Mouse (Mus musculus): ENCODE results near the gene Kctd12. TPM values are rescaled to one million over a fixed set of nuclear protein-coding genes. Genes with fewer than 3 reads are reported as not detected.

The Kctd12 gene
- polyA plus RNA-seq, 1 experiment from 2014 or later, result 6.7 TPM

GRCm38 (mm10) chr14:102979831-102980230 is 2.6 kb downstream of the Kctd12 start:
- peak overlapping the region; percentile 35 for H3K4me3 ChIP-seq (ENCODE audit: low read length)
- peaks cover 11% of the 10 kb centered on the region; the same call in 1 of the 2 replicates for H3K4me1 ChIP-seq (ENCODE audit: control insufficient read depth, insufficient read depth, low read length)
- H3K36me3 ChIP-seq (ENCODE audit: control insufficient read depth, insufficient read depth), result no peaks in the 10 kb centered on the region
- peak overlapping the region; percentile 50 for H3K4me2 ChIP-seq (ENCODE audit: low read depth, low read length)
- no peaks in the 10 kb centered on the region for H3K27me3 ChIP-seq (ENCODE audit: control insufficient read depth, insufficient read depth, low read length)
- H3K9me3 ChIP-seq (replicated peaks; ENCODE audit: control insufficient read depth, low read length), result no peaks in the 10 kb centered on the region
- H3K27ac ChIP-seq (ENCODE audit: low read length), result no peak overlapping the region
- ATAC-seq (replicated peaks; ENCODE audit: extremely low read depth, insufficient read depth, low FRiP score), result no peak
- 0 out of 2 replicates have a peak overlapping the region, but pooled peaks have one; percentile 30 for H3K9ac ChIP-seq (ENCODE audit: low read length)
- 27% methylated on average over 10 of the region's 10 CpGs for WGBS

GRCm38 (mm10) chr14:102975865-102976264 is 6.6 kb downstream of the Kctd12 start:
- no peaks in the 10 kb centered on the region for H3K9me3 ChIP-seq (replicated peaks; ENCODE audit: control insufficient read depth, low read length)
- no peak overlapping the region for H3K27ac ChIP-seq (ENCODE audit: low read length)
- no peaks in the 10 kb centered on the region for H3K36me3 ChIP-seq (ENCODE audit: control insufficient read depth, insufficient read depth)
- ATAC-seq (replicated peaks; ENCODE audit: extremely low read depth, insufficient read depth, low FRiP score), result no peak
- H3K4me2 ChIP-seq (ENCODE audit: low read depth, low read length), result no peak overlapping the region
- WGBS, result 78% methylated on average over 6 of the region's 6 CpGs
- H3K4me1 ChIP-seq (ENCODE audit: control insufficient read depth, insufficient read depth, low read length), result 0 out of 2 replicates have a peak, but pooled peaks cover 6% of the 10 kb centered on the region
- H3K9ac ChIP-seq (ENCODE audit: low read length), result no peak overlapping the region
- no peak overlapping the region for H3K4me3 ChIP-seq (ENCODE audit: low read length)
- H3K27me3 ChIP-seq (ENCODE audit: control insufficient read depth, insufficient read depth, low read length), result no peaks in the 10 kb centered on the region

GRCm38 (mm10) chr14:102968824-102969223 is 13.6 kb downstream of the Kctd12 start:
- Histone ChIP-seq H3K9ac (ENCODE audit: low read length) (no peak overlapping the region), H3K4me3 (ENCODE audit: low read length) (no peak overlapping the region), H3K36me3 (ENCODE audit: control insufficient read depth, insufficient read depth) (no peaks in the 10 kb centered on the region), H3K4me2 (ENCODE audit: low read depth, low read length) (no peak overlapping the region), H3K9me3 (replicated peaks; ENCODE audit: control insufficient read depth, low read length) (no peaks in the 10 kb centered on the region), H3K27ac (ENCODE audit: low read length) (no peak overlapping the region), H3K27me3 (ENCODE audit: control insufficient read depth, insufficient read depth, low read length) (no peaks in the 10 kb centered on the region), H3K4me1 (ENCODE audit: control insufficient read depth, insufficient read depth, low read length) (0 out of 2 replicates have a peak, but pooled peaks cover 6% of the 10 kb centered on the region)
- peak; percentile 52; the same call in 1 of the 2 replicates for ATAC-seq (replicated peaks; ENCODE audit: extremely low read depth, insufficient read depth, low FRiP score)
- 35% methylated on average over 5 of the region's 5 CpGs for WGBS

- no peaks in the 10 kb centered on the region for H3K27me3 ChIP-seq (ENCODE audit: control insufficient read depth, insufficient read depth, low read length)
- H3K4me2 ChIP-seq (ENCODE audit: low read depth, low read length), result no peak overlapping the region
- WGBS, result 25% methylated on average over 7 of the region's 7 CpGs
- no peak for ATAC-seq (replicated peaks; ENCODE audit: extremely low read depth, insufficient read depth, low FRiP score)
- H3K27ac ChIP-seq (ENCODE audit: low read length), result no peak overlapping the region
- H3K9me3 ChIP-seq (replicated peaks; ENCODE audit: control insufficient read depth, low read length), result no peaks in the 10 kb centered on the region
- H3K4me1 ChIP-seq (ENCODE audit: control insufficient read depth, insufficient read depth, low read length), result 0 out of 2 replicates have a peak, but pooled peaks cover 6% of the 10 kb centered on the region
- no peak overlapping the region for H3K9ac ChIP-seq (ENCODE audit: low read length)
- H3K4me3 ChIP-seq (ENCODE audit: low read length), result no peak overlapping the region
- H3K36me3 ChIP-seq (ENCODE audit: control insufficient read depth, insufficient read depth), result no peaks in the 10 kb centered on the region
These were observed 16.2 kb downstream of the Kctd12 start for GRCm38 (mm10) chr14:102966241-102966640.

- Histone ChIP-seq H3K27ac (ENCODE audit: low read length) (no peak overlapping the region), H3K4me1 (ENCODE audit: control insufficient read depth, insufficient read depth, low read length) (0 out of 2 replicates have a peak, but pooled peaks cover 6% of the 10 kb centered on the region), H3K36me3 (ENCODE audit: control insufficient read depth, insufficient read depth) (no peaks in the 10 kb centered on the region), H3K4me3 (ENCODE audit: low read length) (no peak overlapping the region), H3K4me2 (ENCODE audit: low read depth, low read length) (no peak overlapping the region), H3K9me3 (replicated peaks; ENCODE audit: control insufficient read depth, low read length) (no peaks in the 10 kb centered on the region), H3K27me3 (ENCODE audit: control insufficient read depth, insufficient read depth, low read length) (no peaks in the 10 kb centered on the region), H3K9ac (ENCODE audit: low read length) (no peak overlapping the region)
- no peak for ATAC-seq (replicated peaks; ENCODE audit: extremely low read depth, insufficient read depth, low FRiP score)
- 69% methylated on average over 1 of the region's 1 CpGs for WGBS
These were observed 16.6 kb downstream of the Kctd12 start for GRCm38 (mm10) chr14:102965841-102966240.

- H3K27me3 ChIP-seq (ENCODE audit: control insufficient read depth, insufficient read depth, low read length), result no peaks in the 10 kb centered on the region
- no peaks in the 10 kb centered on the region for H3K36me3 ChIP-seq (ENCODE audit: control insufficient read depth, insufficient read depth)
- H3K9me3 ChIP-seq (replicated peaks; ENCODE audit: control insufficient read depth, low read length), result no peaks in the 10 kb centered on the region
- ATAC-seq (replicated peaks; ENCODE audit: extremely low read depth, insufficient read depth, low FRiP score), result no peak
- H3K27ac ChIP-seq (ENCODE audit: low read length), result no peak overlapping the region
- no peak overlapping the region for H3K4me2 ChIP-seq (ENCODE audit: low read depth, low read length)
- H3K4me3 ChIP-seq (ENCODE audit: low read length), result no peak overlapping the region
- 0 out of 2 replicates have a peak, but pooled peaks cover 6% of the 10 kb centered on the region for H3K4me1 ChIP-seq (ENCODE audit: control insufficient read depth, insufficient read depth, low read length)
- 78% methylated on average over 2 of the region's 2 CpGs for WGBS
- no peak overlapping the region for H3K9ac ChIP-seq (ENCODE audit: low read length)
These were observed 20.4 kb downstream of the Kctd12 start for GRCm38 (mm10) chr14:102962019-102962418.

- Histone ChIP-seq H3K4me1 (ENCODE audit: control insufficient read depth, insufficient read depth, low read length) (no peaks in the 10 kb centered on the region), H3K27ac (ENCODE audit: low read length) (no peak overlapping the region), H3K9me3 (replicated peaks; ENCODE audit: control insufficient read depth, low read length) (0 out of 2 replicates have a peak, but pooled peaks cover 3% of the 10 kb centered on the region), H3K4me3 (ENCODE audit: low read length) (no peak overlapping the region), H3K27me3 (ENCODE audit: control insufficient read depth, insufficient read depth, low read length) (no peaks in the 10 kb centered on the region), H3K9ac (ENCODE audit: low read length) (no peak overlapping the region), H3K36me3 (ENCODE audit: control insufficient read depth, insufficient read depth) (no peaks in the 10 kb centered on the region), H3K4me2 (ENCODE audit: low read depth, low read length) (no peak overlapping the region)
- no peak for ATAC-seq (replicated peaks; ENCODE audit: extremely low read depth, insufficient read depth, low FRiP score)
- WGBS, result 35% methylated on average over 8 of the region's 8 CpGs
These were observed 28.9 kb downstream of the Kctd12 start for GRCm38 (mm10) chr14:102953511-102953910.

GRCm38 (mm10) chr14:102951974-102952373 is 30.5 kb downstream of the Kctd12 start:
- Histone ChIP-seq H3K4me3 (ENCODE audit: low read length) (no peak overlapping the region), H3K27me3 (ENCODE audit: control insufficient read depth, insufficient read depth, low read length) (no peaks in the 10 kb centered on the region), H3K4me1 (ENCODE audit: control insufficient read depth, insufficient read depth, low read length) (no peaks in the 10 kb centered on the region), H3K27ac (ENCODE audit: low read length) (no peak overlapping the region), H3K9me3 (replicated peaks; ENCODE audit: control insufficient read depth, low read length) (0 out of 2 replicates have a peak, but pooled peaks cover 3% of the 10 kb centered on the region), H3K9ac (ENCODE audit: low read length) (no peak overlapping the region), H3K4me2 (ENCODE audit: low read depth, low read length) (no peak overlapping the region), H3K36me3 (ENCODE audit: control insufficient read depth, insufficient read depth) (no peaks in the 10 kb centered on the region)
- 56% methylated on average over 1 of the region's 1 CpGs for WGBS
- no peak for ATAC-seq (replicated peaks; ENCODE audit: extremely low read depth, insufficient read depth, low FRiP score)

- no peak for ATAC-seq (replicated peaks; ENCODE audit: extremely low read depth, insufficient read depth, low FRiP score)
- 84% methylated on average over 2 of the region's 2 CpGs for WGBS
- no peaks in the 10 kb centered on the region for H3K36me3 ChIP-seq (ENCODE audit: control insufficient read depth, insufficient read depth)
These were observed 34.6 kb downstream of the Kctd12 start for GRCm38 (mm10) chr14:102947796-102948195.

More at GRCm38 (mm10) chr14:102947796-102948195, 34.6 kb downstream of the Kctd12 start:
- Histone ChIP-seq H3K4me1 (ENCODE audit: control insufficient read depth, insufficient read depth, low read length) (no peaks in the 10 kb centered on the region), H3K4me2 (ENCODE audit: low read depth, low read length) (no peak overlapping the region), H3K4me3 (ENCODE audit: low read length) (no peak overlapping the region), H3K27ac (ENCODE audit: low read length) (no peak overlapping the region), H3K9me3 (replicated peaks; ENCODE audit: control insufficient read depth, low read length) (no peaks in the 10 kb centered on the region), H3K9ac (ENCODE audit: low read length) (no peak overlapping the region), H3K27me3 (ENCODE audit: control insufficient read depth, insufficient read depth, low read length) (no peaks in the 10 kb centered on the region)
